13 mouse cellular contexts compared by ENCODE assay signal in genomic region chr2:17326590-17326989, GRCm38 (mm10).
DNase-seq lines count a peak whose midpoint lies in the region; ATAC-seq and TF ChIP-seq lines count a peak whose summit lies in the region.
"Had no signal": no experiment of that assay in that cellular context is flagged by ENCODE, and none has a peak within 500 bp of the region (broad histone marks: within the 10 kb centered on the region; RNA-seq: fewer than 3 reads in every experiment).

No protein-coding gene starts in this region.

- H3K27me3 ChIP-seq in intestine, postnatal 0 days (replicated peaks; ENCODE audit: control insufficient read depth, insufficient read depth, low read length), result no peaks in the 10 kb centered on the region
- no peaks in the 10 kb centered on the region for H3K27me3 ChIP-seq in intestine, embryonic 15.5 days (replicated peaks)
- H3K27me3 ChIP-seq in midbrain, embryonic 16.5 days (ENCODE audit: control insufficient read depth, insufficient read depth, low read depth, low read length), result no peaks in the 10 kb centered on the region
- H3K27me3 ChIP-seq in midbrain, embryonic 11.5 days (ENCODE audit: control insufficient read depth, insufficient read depth, low read length), result no peaks in the 10 kb centered on the region
- H3K27me3 ChIP-seq in forebrain, embryonic 15.5 days, result no peaks in the 10 kb centered on the region
- H3K27me3 ChIP-seq: heart, embryonic 13.5 days; midbrain, embryonic 12.5 days had no signal

- no peak for DNase-seq in midbrain, embryonic 11.5 days (ENCODE audit: low spot score, missing footprints)
- no peak for DNase-seq in frontal cortex, adult 2 months (ENCODE audit: extremely low spot score in 1 of 2, low spot score in 1 of 2)
- DNase-seq: cerebellum, postnatal 14 days; gastrocnemius, postnatal 14 days; left cerebral cortex, postnatal 4 days had no signal

- no peak overlapping the region for H3K27ac ChIP-seq in intestine, postnatal 0 days (ENCODE audit: low read depth, low read length)
- H3K27ac ChIP-seq in intestine, embryonic 15.5 days, result no peak overlapping the region
- no peak overlapping the region for H3K27ac ChIP-seq in midbrain, embryonic 16.5 days (ENCODE audit: low read length)
- H3K27ac ChIP-seq in midbrain, embryonic 11.5 days (ENCODE audit: low read depth, low read length), result no peak overlapping the region
- H3K27ac ChIP-seq in forebrain, embryonic 15.5 days (replicated peaks), result no peak overlapping the region
- H3K27ac ChIP-seq: heart, embryonic 13.5 days; midbrain, embryonic 12.5 days had no signal

- no peak overlapping the region for H3K4me2 ChIP-seq in intestine, postnatal 0 days (replicated peaks; ENCODE audit: low read depth)
- no peak overlapping the region for H3K4me2 ChIP-seq in intestine, embryonic 15.5 days (replicated peaks)
- no peak overlapping the region for H3K4me2 ChIP-seq in midbrain, embryonic 16.5 days (ENCODE audit: low read length)
- H3K4me2 ChIP-seq in midbrain, embryonic 11.5 days, result no peak overlapping the region
- H3K4me2 ChIP-seq in forebrain, embryonic 15.5 days (replicated peaks), result no peak overlapping the region
- H3K4me2 ChIP-seq: heart, embryonic 13.5 days; midbrain, embryonic 12.5 days had no signal

- no peak overlapping the region for H3K4me3 ChIP-seq in intestine, postnatal 0 days (ENCODE audit: low read depth, low read length)
- H3K4me3 ChIP-seq in intestine, embryonic 15.5 days (replicated peaks), result no peak overlapping the region
- H3K4me3 ChIP-seq in midbrain, embryonic 16.5 days (ENCODE audit: low read depth, low read length), result no peak overlapping the region
- no peak overlapping the region for H3K4me3 ChIP-seq in midbrain, embryonic 11.5 days (ENCODE audit: low read depth, low read length)
- no peak overlapping the region for H3K4me3 ChIP-seq in forebrain, embryonic 15.5 days
- H3K4me3 ChIP-seq: heart, embryonic 13.5 days; midbrain, embryonic 12.5 days had no signal

- no peaks in the 10 kb centered on the region for H3K36me3 ChIP-seq in intestine, postnatal 0 days (ENCODE audit: control insufficient read depth, insufficient read depth)
- no peaks in the 10 kb centered on the region for H3K36me3 ChIP-seq in intestine, embryonic 15.5 days
- no peaks in the 10 kb centered on the region for H3K36me3 ChIP-seq in midbrain, embryonic 16.5 days (ENCODE audit: control insufficient read depth, insufficient read depth, low read length)
- H3K36me3 ChIP-seq in midbrain, embryonic 11.5 days (ENCODE audit: control insufficient read depth, insufficient read depth, low read length), result no peaks in the 10 kb centered on the region
- no peaks in the 10 kb centered on the region for H3K36me3 ChIP-seq in forebrain, embryonic 15.5 days
- H3K36me3 ChIP-seq: heart, embryonic 13.5 days; midbrain, embryonic 12.5 days had no signal

- no peaks in the 10 kb centered on the region for H3K9me3 ChIP-seq in intestine, postnatal 0 days (ENCODE audit: control insufficient read depth)
- no peaks in the 10 kb centered on the region for H3K9me3 ChIP-seq in intestine, embryonic 15.5 days
- H3K9me3 ChIP-seq in midbrain, embryonic 16.5 days (replicated peaks; ENCODE audit: control insufficient read depth, low read length, poor library complexity, severe bottlenecking), result no peaks in the 10 kb centered on the region; the same call in 1 of the 2 replicates
- no peaks in the 10 kb centered on the region for H3K9me3 ChIP-seq in midbrain, embryonic 11.5 days (ENCODE audit: control insufficient read depth, low read length)
- H3K9me3 ChIP-seq in forebrain, embryonic 15.5 days, result no peaks in the 10 kb centered on the region
- H3K9me3 ChIP-seq: heart, embryonic 13.5 days; midbrain, embryonic 12.5 days had no signal

- no peak for ATAC-seq in intestine, postnatal 0 days
- ATAC-seq in intestine, embryonic 15.5 days, result no peak
- ATAC-seq in midbrain, embryonic 16.5 days, result peak; percentile 67; the same call in 1 of the 2 replicates
- ATAC-seq in midbrain, embryonic 11.5 days (ENCODE audit: low FRiP score), result no peak
- peak; percentile 60; the same call in 1 of the 2 replicates for ATAC-seq in forebrain, embryonic 15.5 days (replicated peaks)
- no peak for ATAC-seq in monocyte, adult 5-6 weeks (replicated peaks; ENCODE audit: insufficient number of reproducible peaks, low FRiP score, low TSS enrichment, poor library complexity, severe bottlenecking)
- ATAC-seq: intestine, embryonic 16.5 days had no signal

- WGBS in intestine, postnatal 0 days, result 90% methylated on average over 1 of the region's 1 CpGs
- 95% methylated on average over 1 of the region's 1 CpGs for WGBS in intestine, embryonic 15.5 days
- WGBS in midbrain, embryonic 16.5 days, result 89% methylated on average over 1 of the region's 1 CpGs
- 90% methylated on average over 1 of the region's 1 CpGs for WGBS in midbrain, embryonic 11.5 days
- 74% methylated on average over 1 of the region's 1 CpGs for WGBS in forebrain, embryonic 15.5 days

- no peak overlapping the region for H3K9ac ChIP-seq in intestine, postnatal 0 days (ENCODE audit: low read depth, low read length)
- no peak overlapping the region for H3K9ac ChIP-seq in intestine, embryonic 15.5 days
- H3K9ac ChIP-seq in midbrain, embryonic 16.5 days (ENCODE audit: low read depth, low read length), result no peak overlapping the region
- H3K9ac ChIP-seq in midbrain, embryonic 11.5 days (ENCODE audit: low read length), result no peak overlapping the region
- H3K9ac ChIP-seq in forebrain, embryonic 15.5 days (replicated peaks), result no peak overlapping the region
- H3K9ac ChIP-seq: heart, embryonic 13.5 days; midbrain, embryonic 12.5 days had no signal

- H3K4me1 ChIP-seq in intestine, postnatal 0 days (replicated peaks; ENCODE audit: control insufficient read depth, insufficient read depth, low read length), result no peaks in the 10 kb centered on the region
- H3K4me1 ChIP-seq in intestine, embryonic 15.5 days (replicated peaks), result no peaks in the 10 kb centered on the region
- no peaks in the 10 kb centered on the region for H3K4me1 ChIP-seq in midbrain, embryonic 16.5 days (ENCODE audit: control insufficient read depth, insufficient read depth, low read length)
- no peaks in the 10 kb centered on the region for H3K4me1 ChIP-seq in midbrain, embryonic 11.5 days (ENCODE audit: control insufficient read depth, insufficient read depth, low read length)
- H3K4me1 ChIP-seq in forebrain, embryonic 15.5 days, result no peaks in the 10 kb centered on the region
- H3K4me1 ChIP-seq: heart, embryonic 13.5 days; midbrain, embryonic 12.5 days had no signal

- TF ChIP-seq CTCF in intestine, postnatal 0 days (IDR thresholded peaks at IDR 0.05; ENCODE audit: low read depth), result peak; percentile 51

Comparison
In these comparisons a context has a peak if more than half of its experiments do, and no peak if none do; other contexts are left out.
1. ATAC-seq: peak in midbrain, embryonic 16.5 days (single experiment) and forebrain, embryonic 15.5 days (single experiment); none in intestine, postnatal 0 days (single experiment), intestine, embryonic 15.5 days (single experiment), midbrain, embryonic 11.5 days (single experiment) and monocyte, adult 5-6 weeks (single experiment).